Mouse (Mus musculus): Measurements from ENCODE around the gene Ryr1. TPM values are rescaled to one million over a fixed set of nuclear protein-coding genes. Genes with fewer than 3 reads are reported as not detected.
"Not testable (repeated sequence)": the region's sequence is repeated elsewhere in the genome, so short reads cannot be mapped to it uniquely, and the experiment has no call there.

Ryr1 gene
- total RNA-seq, 2 experiments from 2014 or later, result 1,704 to 1,734 TPM

DNA sequence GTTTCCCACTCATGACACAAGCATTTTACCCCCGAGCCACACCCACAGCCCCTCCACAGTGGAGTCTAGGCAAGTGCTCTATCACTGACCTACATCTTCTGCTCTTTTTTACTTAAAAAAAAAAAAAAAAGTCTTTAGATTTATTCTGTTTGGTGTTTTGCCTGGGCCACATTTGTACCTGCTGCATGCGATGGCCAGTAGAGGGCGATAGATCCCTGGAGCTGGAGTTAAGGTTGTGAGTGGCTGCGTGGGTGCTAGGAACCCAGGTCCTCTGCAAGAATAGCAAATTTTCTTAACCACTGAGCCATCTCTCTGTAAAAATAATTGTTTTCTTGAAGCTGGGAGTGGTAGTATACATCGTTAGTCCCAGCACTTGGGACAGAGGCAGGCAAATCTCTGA lies 133.4 kb downstream of the Ryr1 start:
- no peak for DNase-seq (ENCODE audit: low spot score)

DNA sequence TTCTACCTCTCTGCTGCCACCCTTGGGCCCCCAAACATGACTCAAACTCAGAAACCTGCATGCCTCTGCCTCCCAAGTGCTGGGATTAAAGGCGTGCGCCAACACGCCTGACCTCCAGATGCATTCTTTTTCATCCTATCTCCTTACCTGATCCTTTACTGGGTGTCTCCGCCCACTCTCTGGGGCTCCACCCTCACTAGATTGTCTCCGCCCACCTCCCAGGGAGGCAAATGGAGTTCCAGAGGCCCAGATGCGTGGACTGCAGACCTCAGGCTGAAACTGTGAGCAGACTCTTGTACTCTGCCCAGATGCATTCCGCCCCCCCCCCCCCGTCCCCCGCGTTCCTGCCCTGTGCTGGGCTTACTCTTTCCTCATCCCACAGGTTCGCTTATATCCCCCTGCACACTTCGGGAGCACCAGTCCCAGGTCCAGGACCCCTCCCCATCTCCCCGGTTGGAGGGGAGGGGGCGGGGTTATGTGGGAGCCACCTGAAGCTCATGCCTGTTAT lies 134.2 kb downstream of the Ryr1 start:
- DNase-seq (ENCODE audit: low spot score), result no peak

- DNase-seq (ENCODE audit: low spot score), result no peak
Measured at GRCm38 (mm10) chr7:28985207-28985606, 139.8 kb downstream of the Ryr1 start.

- DNase-seq (ENCODE audit: low spot score), result no peak
Measured at GRCm38 (mm10) chr7:28984452-28984851, 140.5 kb downstream of the Ryr1 start.

DNA sequence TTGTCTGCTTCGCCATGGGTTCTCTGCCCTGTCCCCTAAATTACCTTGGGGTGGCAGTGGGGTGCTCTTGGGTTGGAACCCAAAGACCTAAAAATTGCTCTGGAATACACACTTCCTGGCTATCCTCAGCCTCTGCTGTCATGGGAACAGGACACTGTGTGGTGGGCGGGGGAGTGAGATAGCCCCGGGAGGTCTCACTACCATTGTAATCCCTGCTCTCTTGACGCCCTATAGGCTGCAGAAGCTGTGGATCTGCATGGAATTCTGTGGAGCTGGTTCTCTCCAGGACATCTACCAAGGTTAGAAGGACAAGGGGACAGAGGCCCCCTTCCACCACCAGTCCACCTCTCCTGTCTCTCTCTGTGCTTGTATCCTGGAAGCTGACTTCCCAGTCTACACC lies 141.1 kb downstream of the Ryr1 start:
- no peak for DNase-seq (ENCODE audit: low spot score)

- no peak for DNase-seq (ENCODE audit: low spot score)
Measured at GRCm38 (mm10) chr7:28983141-28983564, 141.8 kb downstream of the Ryr1 start.

GRCm38 (mm10) chr7:28982274-28983013 lies 142.5 kb downstream of the Ryr1 start:
- no peak for DNase-seq (ENCODE audit: low spot score)

DNA sequence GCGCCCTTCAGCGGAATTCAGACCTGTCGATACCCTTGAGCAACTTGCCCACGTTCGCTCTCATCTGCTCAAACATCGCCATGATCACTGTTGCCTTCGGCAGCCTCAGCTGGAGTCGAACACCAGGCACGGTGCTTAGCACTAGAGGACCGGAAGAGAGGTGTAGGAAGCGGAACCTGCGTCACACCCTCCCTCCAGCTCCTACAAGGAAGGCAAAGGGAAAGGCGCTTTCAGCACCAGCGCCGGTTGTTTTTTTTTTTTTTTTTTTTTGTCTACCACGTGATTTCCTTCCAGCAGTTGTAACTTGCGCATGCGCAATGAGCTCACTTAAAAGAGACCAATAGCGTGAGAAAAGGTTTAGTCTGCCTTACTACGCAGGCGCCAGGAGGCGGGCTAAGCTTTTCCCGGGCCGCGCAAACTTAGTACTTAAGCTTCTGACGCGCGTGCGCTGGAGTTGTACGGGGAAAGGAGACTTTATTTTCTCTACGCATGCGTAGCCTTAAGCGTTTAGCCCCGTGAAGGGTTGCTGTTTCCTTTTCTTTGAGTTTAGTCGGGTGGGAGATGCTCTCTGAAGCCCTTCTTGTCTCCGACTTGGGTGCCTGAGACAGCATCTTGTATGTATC lies 143.2 kb downstream of the Ryr1 start, which contains the start of the genes Eif3k and Map4k1:
Gene Eif3k (minus strand): TSS at position 214 of the 623 bp plus-strand sequence.
Gene Map4k1 (plus strand): TSS at position 400 of the 623 bp plus-strand sequence.
- peak; percentile 97 for DNase-seq (ENCODE audit: low spot score)

- no peak for DNase-seq (ENCODE audit: low spot score)
Measured at GRCm38 (mm10) chr7:28977556-28977955, 147.4 kb downstream of the Ryr1 start.

DNA sequence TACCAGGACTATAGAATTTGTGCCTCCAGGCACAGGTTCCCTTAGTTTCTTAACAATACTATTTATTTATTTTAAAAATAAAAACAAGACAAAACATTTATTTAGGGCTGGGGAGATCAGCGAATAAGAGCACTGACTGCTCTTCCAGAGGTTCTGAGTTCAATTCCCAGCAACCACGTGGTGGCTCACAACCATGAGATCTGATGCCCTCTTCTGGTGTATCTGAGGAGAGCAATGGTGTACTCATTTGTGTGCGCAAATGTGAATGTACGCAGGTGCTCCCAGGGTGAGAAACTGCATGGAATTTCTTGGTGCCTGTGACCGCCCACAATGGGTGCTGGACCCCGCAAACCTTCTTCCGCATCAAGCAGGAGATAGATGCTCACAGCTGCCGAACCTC lies 152.0 kb downstream of the Ryr1 start:
- DNase-seq (ENCODE audit: low spot score), result no peak

DNA sequence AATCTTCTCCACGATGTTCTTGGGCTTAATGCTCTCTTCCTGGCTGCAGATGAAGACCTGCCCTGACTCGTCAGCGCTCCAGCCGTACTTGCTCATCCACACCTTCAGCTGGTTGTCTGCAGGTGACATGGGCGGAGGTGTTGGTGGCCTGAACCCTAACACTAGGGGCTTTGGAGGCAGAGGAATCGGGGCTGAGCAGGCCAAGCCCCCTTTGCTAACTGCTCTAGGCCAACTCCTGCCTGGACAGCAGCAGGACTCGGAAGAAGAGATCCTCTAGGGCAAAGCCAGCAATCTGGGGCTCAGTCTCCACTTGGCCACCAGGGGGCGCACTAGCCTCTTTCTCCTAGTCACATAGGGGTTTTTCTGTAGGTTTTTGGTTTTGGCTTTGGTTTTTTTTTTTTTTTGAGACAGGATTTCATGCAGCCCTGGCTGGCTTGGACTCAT lies 152.4 kb downstream of the Ryr1 start:
- peak; percentile 77 for DNase-seq (ENCODE audit: low spot score)

GRCm38 (mm10) chr7:28971770-28972269 lies 153.2 kb downstream of the Ryr1 start:
- peak; percentile 67 for DNase-seq (ENCODE audit: low spot score)

DNA sequence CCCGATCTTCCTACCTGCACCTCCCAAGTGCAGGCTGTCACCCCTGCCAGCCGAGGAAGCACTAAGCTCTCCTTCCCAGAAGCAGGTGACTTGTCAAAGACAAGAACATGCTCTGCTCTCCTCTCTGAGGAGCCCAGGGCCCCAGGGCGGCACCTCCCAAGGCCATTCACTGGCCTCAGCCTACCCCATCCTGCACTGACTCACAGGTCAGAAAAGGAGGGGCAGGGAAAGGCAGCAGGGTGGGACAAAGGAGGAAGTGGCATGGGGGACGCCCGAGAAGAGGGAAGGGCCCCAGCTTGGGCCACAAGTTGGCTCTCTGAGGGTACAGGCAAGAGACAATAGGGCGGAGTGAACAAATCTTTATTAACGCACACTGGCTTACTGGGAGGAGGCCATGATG lies 153.9 kb downstream of the Ryr1 start:
- DNase-seq (ENCODE audit: low spot score), result no peak

DNA sequence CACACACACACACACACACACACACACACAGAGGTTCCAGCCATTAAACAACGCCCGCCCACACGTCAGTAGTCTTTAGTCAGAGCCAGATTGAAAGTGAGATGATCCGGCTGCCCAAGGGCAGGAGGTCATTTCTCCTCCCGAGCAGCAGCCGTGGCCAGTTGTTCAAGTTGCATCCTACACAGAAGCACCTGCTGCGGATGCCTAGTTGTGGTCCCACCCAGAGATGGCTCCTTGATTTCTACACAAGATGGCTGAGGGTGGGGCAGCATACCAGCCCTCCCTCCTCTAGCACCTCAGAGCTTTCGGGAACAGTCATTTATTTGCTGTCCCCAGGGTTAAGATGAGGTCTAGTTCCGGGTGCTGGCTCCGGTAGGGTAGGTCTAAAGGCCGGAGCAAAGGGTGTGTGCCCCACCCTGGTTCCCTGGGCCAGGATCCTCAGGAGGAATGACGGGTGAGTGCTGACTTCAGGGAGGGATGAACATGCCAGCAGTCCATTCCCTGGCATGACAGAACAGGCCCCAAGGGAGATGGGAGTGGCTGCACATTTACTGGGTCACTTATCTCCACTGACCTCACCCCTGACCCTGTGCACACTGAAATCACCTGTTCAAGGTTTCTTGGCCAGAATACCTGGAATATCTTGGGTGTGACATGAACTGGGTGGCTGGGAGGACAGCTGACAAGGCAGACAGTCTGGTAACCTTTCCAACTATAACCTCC lies 155.1 kb downstream of the Ryr1 start:
- peak; percentile 63 for DNase-seq (ENCODE audit: low spot score)

DNA sequence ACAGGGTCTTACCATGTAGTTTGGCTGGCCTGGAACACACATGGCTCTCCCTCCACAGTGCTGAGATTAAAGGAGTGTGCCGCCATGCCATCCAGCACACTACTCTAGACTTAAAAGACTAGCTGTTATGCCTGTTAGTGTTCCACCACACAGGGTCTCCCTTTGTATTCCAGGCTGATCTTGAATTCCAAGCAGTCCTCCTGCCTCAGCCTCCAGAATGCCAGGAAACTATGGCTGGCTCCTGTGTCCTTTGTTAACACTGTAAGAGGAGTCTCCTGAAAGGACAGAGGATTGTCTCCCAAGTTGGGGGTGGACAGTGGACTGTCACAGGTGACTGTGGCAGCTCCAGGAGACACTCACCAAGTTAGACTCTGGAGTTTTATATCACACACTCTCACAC lies 155.7 kb downstream of the Ryr1 start:
- no peak for DNase-seq (ENCODE audit: low spot score)

GRCm38 (mm10) chr7:28968120-28968519 lies 156.9 kb downstream of the Ryr1 start:
- not testable (repeated sequence) for DNase-seq (ENCODE audit: low spot score)

GRCm38 (mm10) chr7:28966751-28967505 lies 158.1 kb downstream of the Ryr1 start:
- no peak for DNase-seq (ENCODE audit: low spot score)

GRCm38 (mm10) chr7:28966181-28966580 lies 158.8 kb downstream of the Ryr1 start:
- DNase-seq (ENCODE audit: low spot score), result no peak

DNA sequence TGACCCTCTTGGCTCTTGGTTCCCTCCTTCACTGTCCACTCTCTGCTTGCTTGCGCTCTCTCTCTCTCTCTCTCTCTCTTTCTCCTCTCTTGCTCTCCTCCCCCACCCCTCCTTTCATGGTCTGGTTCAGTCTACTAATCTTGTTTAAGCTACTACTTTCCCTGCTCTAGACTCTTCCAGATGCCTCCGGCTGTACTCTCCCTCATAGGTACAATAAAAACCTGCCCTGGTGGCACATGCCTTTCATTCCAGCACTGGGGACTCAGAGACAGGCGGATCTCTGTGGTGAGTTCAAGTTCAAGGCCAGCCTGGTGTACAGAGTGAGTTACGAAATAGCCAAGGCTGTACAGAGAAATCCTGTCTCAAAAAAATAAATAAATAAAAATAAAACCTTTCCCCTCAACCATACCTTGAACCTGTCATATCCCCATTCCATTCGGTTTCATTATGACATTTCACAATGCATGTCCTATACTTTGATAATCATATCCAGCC lies 159.6 kb downstream of the Ryr1 start:
- DNase-seq (ENCODE audit: low spot score), result no peak

GRCm38 (mm10) chr7:28963399-28963923 lies 161.5 kb downstream of the Ryr1 start:
- no peak for DNase-seq (ENCODE audit: low spot score)
